Mouse (Mus musculus): ENCODE data around the gene Chst15. TPM values are rescaled to one million over a fixed set of nuclear protein-coding genes. Genes with fewer than 3 reads are reported as not detected.

Chst15 gene
- polyA plus RNA-seq, 1 experiment from 2014 or later, result 22.5 TPM

- Histone ChIP-seq H3K4me3 (no peak overlapping the region), H3K36me3 (no peaks in the 10 kb centered on the region), H3K4me2 (no peak overlapping the region), H3K27ac (replicated peaks) (no peak overlapping the region), H3K9ac (no peak overlapping the region), H3K9me3 (no peaks in the 10 kb centered on the region), H3K4me1 (replicated peaks) (peaks cover 72% of the 10 kb centered on the region), H3K27me3 (no peaks in the 10 kb centered on the region)
- ATAC-seq (ENCODE audit: low read depth), result no peak
- WGBS, result 98% methylated on average over 8 of the region's 8 CpGs
Observed at GRCm38 (mm10) chr7:132306671-132307412, 10.2 kb downstream of the Chst15 start.

GRCm38 (mm10) chr7:132305492-132306375, 11.3 kb downstream of the Chst15 start:
- Histone ChIP-seq H3K4me2 (no peak overlapping the region), H3K27me3 (no peaks in the 10 kb centered on the region), H3K9me3 (no peaks in the 10 kb centered on the region), H3K27ac (replicated peaks) (peak overlapping the region; percentile 18; the same call in 1 of the 2 replicates), H3K9ac (no peak overlapping the region), H3K4me3 (no peak overlapping the region), H3K36me3 (no peaks in the 10 kb centered on the region), H3K4me1 (replicated peaks) (peaks cover 75% of the 10 kb centered on the region)
- no peak for ATAC-seq (ENCODE audit: low read depth)
- WGBS, result 82% methylated on average over 5 of the region's 5 CpGs

- Histone ChIP-seq H3K4me1 (replicated peaks) (peaks cover 76% of the 10 kb centered on the region), H3K27ac (replicated peaks) (peak overlapping the region; percentile 18), H3K9me3 (no peaks in the 10 kb centered on the region), H3K9ac (no peak overlapping the region), H3K4me2 (no peak overlapping the region), H3K4me3 (no peak overlapping the region), H3K36me3 (no peaks in the 10 kb centered on the region), H3K27me3 (no peaks in the 10 kb centered on the region)
- ATAC-seq (ENCODE audit: low read depth), result no peak
- WGBS, result 68% methylated on average over 8 of the region's 8 CpGs
Observed at GRCm38 (mm10) chr7:132304424-132305085, 12.5 kb downstream of the Chst15 start.

GRCm38 (mm10) chr7:132303988-132304387, 13.0 kb downstream of the Chst15 start:
- Histone ChIP-seq H3K9me3 (no peaks in the 10 kb centered on the region), H3K9ac (no peak overlapping the region), H3K4me1 (replicated peaks) (peaks cover 76% of the 10 kb centered on the region), H3K4me2 (no peak overlapping the region), H3K27me3 (no peaks in the 10 kb centered on the region), H3K4me3 (no peak overlapping the region), H3K27ac (replicated peaks) (no peak overlapping the region), H3K36me3 (no peaks in the 10 kb centered on the region)
- 74% methylated on average over 7 of the region's 7 CpGs for WGBS
- no peak for ATAC-seq (ENCODE audit: low read depth)

GRCm38 (mm10) chr7:132302508-132303241, 14.4 kb downstream of the Chst15 start:
- Histone ChIP-seq H3K4me3 (no peak overlapping the region), H3K27ac (replicated peaks) (0 out of 2 replicates have a peak overlapping the region, but pooled peaks have one; percentile 6), H3K4me1 (replicated peaks) (peaks cover 77% of the 10 kb centered on the region)

GRCm38 (mm10) chr7:132299661-132300210, 17.3 kb downstream of the Chst15 start:
- 59% methylated on average over 5 of the region's 5 CpGs for WGBS
- ATAC-seq (ENCODE audit: low read depth), result no peak
- no peaks in the 10 kb centered on the region for H3K36me3 ChIP-seq
- H3K4me1 ChIP-seq (replicated peaks), result peaks cover 76% of the 10 kb centered on the region
- H3K9me3 ChIP-seq, result no peaks in the 10 kb centered on the region
- no peak overlapping the region for H3K9ac ChIP-seq
- H3K4me3 ChIP-seq, result no peak overlapping the region
- no peak overlapping the region for H3K4me2 ChIP-seq
- no peaks in the 10 kb centered on the region for H3K27me3 ChIP-seq
- H3K27ac ChIP-seq (replicated peaks), result peak overlapping the region; percentile 81

More at GRCm38 (mm10) chr7:132302508-132303241, 14.4 kb downstream of the Chst15 start:
- 72% methylated on average over 8 of the region's 8 CpGs for WGBS
- no peak for ATAC-seq (ENCODE audit: low read depth)
- no peak overlapping the region for H3K4me2 ChIP-seq
- no peaks in the 10 kb centered on the region for H3K9me3 ChIP-seq
- H3K36me3 ChIP-seq, result no peaks in the 10 kb centered on the region
- H3K27me3 ChIP-seq, result no peaks in the 10 kb centered on the region
- H3K9ac ChIP-seq, result no peak overlapping the region

- Histone ChIP-seq H3K4me1 (replicated peaks) (peaks cover 63% of the 10 kb centered on the region), H3K36me3 (no peaks in the 10 kb centered on the region), H3K27me3 (no peaks in the 10 kb centered on the region), H3K4me2 (no peak overlapping the region), H3K9ac (no peak overlapping the region), H3K4me3 (no peak overlapping the region), H3K9me3 (no peaks in the 10 kb centered on the region), H3K27ac (replicated peaks) (peak overlapping the region; percentile 81)
- WGBS, result 41% methylated on average over 7 of the region's 7 CpGs
- ATAC-seq (ENCODE audit: low read depth), result peak; percentile 89
Observed at GRCm38 (mm10) chr7:132298412-132298990, 18.5 kb downstream of the Chst15 start.

- Histone ChIP-seq H3K9ac (no peak overlapping the region), H3K9me3 (no peaks in the 10 kb centered on the region), H3K4me2 (no peak overlapping the region), H3K4me1 (replicated peaks) (peaks cover 50% of the 10 kb centered on the region), H3K4me3 (no peak overlapping the region), H3K27me3 (no peaks in the 10 kb centered on the region), H3K36me3 (no peaks in the 10 kb centered on the region), H3K27ac (replicated peaks) (0 out of 2 replicates have a peak overlapping the region, but pooled peaks have one; percentile 13)
- no peak for ATAC-seq (ENCODE audit: low read depth)
- 80% methylated on average over 4 of the region's 4 CpGs for WGBS
Observed at GRCm38 (mm10) chr7:132296661-132297443, 20.2 kb downstream of the Chst15 start.

- no peaks in the 10 kb centered on the region for H3K36me3 ChIP-seq
- no peak overlapping the region for H3K4me2 ChIP-seq
- H3K27ac ChIP-seq (replicated peaks), result 0 out of 2 replicates have a peak overlapping the region, but pooled peaks have one; percentile 9
- no peak for ATAC-seq (ENCODE audit: low read depth)
- H3K4me3 ChIP-seq, result no peak overlapping the region
- H3K9ac ChIP-seq, result no peak overlapping the region
- WGBS, result 86% methylated on average over 3 of the region's 3 CpGs
- H3K27me3 ChIP-seq, result no peaks in the 10 kb centered on the region
- no peaks in the 10 kb centered on the region for H3K9me3 ChIP-seq
- H3K4me1 ChIP-seq (replicated peaks), result peaks cover 42% of the 10 kb centered on the region
Observed at GRCm38 (mm10) chr7:132296132-132296531, 20.9 kb downstream of the Chst15 start.

- ATAC-seq (ENCODE audit: low read depth), result no peak
Observed at GRCm38 (mm10) chr7:132287340-132287664, 29.7 kb downstream of the Chst15 start.

More at GRCm38 (mm10) chr7:132287340-132287664, 29.7 kb downstream of the Chst15 start:
- Histone ChIP-seq H3K36me3 (no peaks in the 10 kb centered on the region), H3K4me3 (no peak overlapping the region), H3K27ac (replicated peaks) (peak overlapping the region; percentile 65), H3K4me1 (replicated peaks) (peaks cover 71% of the 10 kb centered on the region), H3K9me3 (no peaks in the 10 kb centered on the region), H3K4me2 (no peak overlapping the region), H3K9ac (0 out of 2 replicates have a peak overlapping the region, but pooled peaks have one; percentile 13), H3K27me3 (no peaks in the 10 kb centered on the region)
- WGBS, result 72% methylated on average over 3 of the region's 3 CpGs

Measured in neural tube, embryonic 13.5 days (tissue).